ENCODE assay signal across 16 mouse cellular contexts in genomic region chr15:96969792-96970191, GRCm38 (mm10).
DNase-seq lines count a peak whose midpoint lies in the region; ATAC-seq and TF ChIP-seq lines count a peak whose summit lies in the region.
"Had no signal": no experiment of that assay in that cellular context is flagged by ENCODE, and none has a peak within 500 bp of the region (broad histone marks: within the 10 kb centered on the region; RNA-seq: fewer than 3 reads in every experiment).

No protein-coding gene starts in this region.

- DNase-seq in 3T3-L1 (ENCODE audit: low read depth, low spot score) = peak; percentile 61
- DNase-seq in 416B (ENCODE audit: low read depth) = peak; percentile 24
- DNase-seq in adipocyte (ENCODE audit: low spot score) = peak; percentile 21
- no peak for DNase-seq in ovary, postnatal 14 days (ENCODE audit: low spot score)
- DNase-seq in hindbrain, embryonic 11.5 days (ENCODE audit: low spot score) = no peak
- DNase-seq: cerebellum, adult 11 months; kidney, adult 11 months; liver; lung, postnatal 36 days; thymus, postnatal 4 days had no signal

- TF ChIP-seq CTCF in intestine, postnatal 0 days (IDR thresholded peaks at IDR 0.05; ENCODE audit: low read depth) = peak; percentile 61

- 72% methylated on average over 4 of the region's 4 CpGs for WGBS in intestine, postnatal 0 days
- 68% methylated on average over 4 of the region's 4 CpGs for WGBS in intestine, embryonic 15.5 days
- 68% methylated on average over 4 of the region's 4 CpGs for WGBS in hindbrain, embryonic 11.5 days

- H3K36me3 ChIP-seq in intestine, postnatal 0 days (ENCODE audit: control insufficient read depth, insufficient read depth) = no peaks in the 10 kb centered on the region
- H3K36me3 ChIP-seq in intestine, embryonic 15.5 days = no peaks in the 10 kb centered on the region
- H3K36me3 ChIP-seq in hindbrain, embryonic 11.5 days (ENCODE audit: control insufficient read depth, insufficient read depth, low read length) = no peaks in the 10 kb centered on the region
- H3K36me3 ChIP-seq: midbrain, embryonic 13.5 days; neural tube, embryonic 12.5 days; stomach, embryonic 15.5 days had no signal

- H3K4me2 ChIP-seq in intestine, postnatal 0 days (replicated peaks; ENCODE audit: low read depth) = no peak overlapping the region
- H3K4me2 ChIP-seq in intestine, embryonic 15.5 days (replicated peaks) = no peak overlapping the region
- H3K4me2 ChIP-seq in hindbrain, embryonic 11.5 days (replicated peaks; ENCODE audit: low read depth, low read length) = no peak overlapping the region
- H3K4me2 ChIP-seq: midbrain, embryonic 13.5 days; neural tube, embryonic 12.5 days; stomach, embryonic 15.5 days had no signal

- no peak overlapping the region for H3K4me3 ChIP-seq in intestine, postnatal 0 days (ENCODE audit: low read depth, low read length)
- H3K4me3 ChIP-seq in intestine, embryonic 15.5 days (replicated peaks) = no peak overlapping the region
- H3K4me3 ChIP-seq in hindbrain, embryonic 11.5 days (ENCODE audit: low read depth, low read length) = no peak overlapping the region
- H3K4me3 ChIP-seq: midbrain, embryonic 13.5 days; neural tube, embryonic 12.5 days; stomach, embryonic 15.5 days had no signal

- no peaks in the 10 kb centered on the region for H3K9me3 ChIP-seq in intestine, postnatal 0 days (ENCODE audit: control insufficient read depth)
- no peaks in the 10 kb centered on the region for H3K9me3 ChIP-seq in intestine, embryonic 15.5 days
- H3K9me3 ChIP-seq in hindbrain, embryonic 11.5 days (ENCODE audit: control insufficient read depth, low read length) = no peaks in the 10 kb centered on the region
- H3K9me3 ChIP-seq: midbrain, embryonic 13.5 days; neural tube, embryonic 12.5 days; stomach, embryonic 15.5 days had no signal

- H3K4me1 ChIP-seq in intestine, postnatal 0 days (replicated peaks; ENCODE audit: control insufficient read depth, insufficient read depth, low read length) = no peaks in the 10 kb centered on the region
- H3K4me1 ChIP-seq in intestine, embryonic 15.5 days (replicated peaks) = no peaks in the 10 kb centered on the region
- no peaks in the 10 kb centered on the region for H3K4me1 ChIP-seq in hindbrain, embryonic 11.5 days (replicated peaks; ENCODE audit: control insufficient read depth, insufficient read depth, low read length)
- H3K4me1 ChIP-seq: midbrain, embryonic 13.5 days; neural tube, embryonic 12.5 days; stomach, embryonic 15.5 days had no signal

- H3K27ac ChIP-seq in intestine, postnatal 0 days (ENCODE audit: low read depth, low read length) = no peak overlapping the region
- no peak overlapping the region for H3K27ac ChIP-seq in intestine, embryonic 15.5 days
- no peak overlapping the region for H3K27ac ChIP-seq in hindbrain, embryonic 11.5 days (ENCODE audit: low read depth, low read length)
- H3K27ac ChIP-seq: midbrain, embryonic 13.5 days; neural tube, embryonic 12.5 days; stomach, embryonic 15.5 days had no signal

- no peak for ATAC-seq in intestine, postnatal 0 days
- ATAC-seq in intestine, embryonic 15.5 days = no peak
- ATAC-seq in hindbrain, embryonic 11.5 days (ENCODE audit: low FRiP score) = no peak
- ATAC-seq: activated CD4-positive, CD25-positive, alpha-beta regulatory T cell, adult 4 months; midbrain, embryonic 13.5 days had no signal

- H3K9ac ChIP-seq in intestine, postnatal 0 days (ENCODE audit: low read depth, low read length) = no peak overlapping the region
- no peak overlapping the region for H3K9ac ChIP-seq in intestine, embryonic 15.5 days
- no peak overlapping the region for H3K9ac ChIP-seq in hindbrain, embryonic 11.5 days (ENCODE audit: low read depth, low read length)
- H3K9ac ChIP-seq: midbrain, embryonic 13.5 days; neural tube, embryonic 12.5 days; stomach, embryonic 15.5 days had no signal

- no peaks in the 10 kb centered on the region for H3K27me3 ChIP-seq in intestine, postnatal 0 days (replicated peaks; ENCODE audit: control insufficient read depth, insufficient read depth, low read length)
- H3K27me3 ChIP-seq in intestine, embryonic 15.5 days (replicated peaks) = no peaks in the 10 kb centered on the region
- no peaks in the 10 kb centered on the region for H3K27me3 ChIP-seq in hindbrain, embryonic 11.5 days (ENCODE audit: control insufficient read depth, insufficient read depth, low read length)
- H3K27me3 ChIP-seq: midbrain, embryonic 13.5 days; neural tube, embryonic 12.5 days; stomach, embryonic 15.5 days had no signal

Comparison
In these comparisons a context has a peak if more than half of its experiments do, and no peak if none do; other contexts are left out.
1. DNase-seq: peak in 3T3-L1 (single experiment), 416B (single experiment) and adipocyte (single experiment); none in ovary, postnatal 14 days (single experiment) and hindbrain, embryonic 11.5 days (single experiment).